Mouse (Mus musculus): ENCODE data around the gene Dnah10.

Gene Dnah10

GRCm38 (mm10) chr5:124868981-124869380 lies 144.1 kb downstream of the Dnah10 start:
- no peak for DNase-seq (ENCODE audit: low spot score)

GRCm38 (mm10) chr5:124872033-124872432 lies 147.1 kb downstream of the Dnah10 start:
- peak; percentile 63 for DNase-seq (ENCODE audit: low spot score)

- DNase-seq (ENCODE audit: low spot score), result no peak
Measured at GRCm38 (mm10) chr5:124873096-124873495, 148.2 kb downstream of the Dnah10 start.

- no peak for DNase-seq (ENCODE audit: low spot score)
Measured at GRCm38 (mm10) chr5:124873890-124874601, 149.2 kb downstream of the Dnah10 start.

- no peak for DNase-seq (ENCODE audit: low spot score)
Measured at GRCm38 (mm10) chr5:124879251-124879650, 154.4 kb downstream of the Dnah10 start.

GRCm38 (mm10) chr5:124879801-124880200 lies 154.9 kb downstream of the Dnah10 start:
- DNase-seq (ENCODE audit: low spot score), result no peak

- no peak for DNase-seq (ENCODE audit: low spot score)
Measured at GRCm38 (mm10) chr5:124883877-124884276, 159.0 kb downstream of the Dnah10 start.

Measured in ovary, adult 18-20 months (tissue).